Comparison of ENCODE assay signal across 9 mouse cellular contexts in the genomic region with DNA sequence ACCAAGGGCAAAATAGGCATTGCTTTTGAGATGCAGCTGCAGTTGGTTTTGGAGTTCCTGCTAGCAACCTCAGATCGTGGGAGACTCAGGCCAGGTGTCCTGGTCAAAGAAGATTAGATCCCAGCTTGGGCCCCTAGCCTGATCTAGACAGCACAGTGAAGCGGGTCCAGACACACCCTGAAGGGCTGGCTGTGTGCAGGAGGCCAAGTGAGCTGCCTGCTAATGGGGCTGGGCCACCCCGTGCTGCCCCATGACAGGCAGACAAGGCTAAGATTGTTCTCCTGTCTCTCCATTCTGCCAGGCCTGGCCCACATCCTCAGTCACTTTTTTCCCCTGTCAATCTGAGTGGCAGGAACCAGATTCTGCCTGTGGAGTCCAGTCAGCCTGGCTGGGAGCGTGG. TPM values are rescaled to one million over a fixed set of nuclear protein-coding genes. Genes with fewer than 3 reads are reported as not detected.
DNase-seq lines count a peak whose midpoint lies in the region; ATAC-seq and TF ChIP-seq lines count a peak whose summit lies in the region.
"Had no signal": no experiment of that assay in that cellular context is flagged by ENCODE, and none has a peak within 500 bp of the region (broad histone marks: within the 10 kb centered on the region; RNA-seq: fewer than 3 reads in every experiment).

No protein-coding gene starts in this region.

- no peak for TF ChIP-seq CTCF in brain, embryonic 14.5 days (IDR thresholded peaks at IDR 0.05; ENCODE audit: borderline replicate concordance, extremely low read depth, insufficient read depth, insufficient read length)
- no peak for TF ChIP-seq CTCF in thymus, adult 2 months (IDR thresholded peaks at IDR 0.05; ENCODE audit: borderline replicate concordance, control insufficient read depth, extremely low read depth, insufficient read depth, low read length, poor library complexity)

- no peak overlapping the region for H3K9ac ChIP-seq in heart, embryonic 11.5 days (ENCODE audit: low read depth, low read length)
- no peak overlapping the region for H3K9ac ChIP-seq in hindbrain, embryonic 15.5 days
- H3K9ac ChIP-seq in lung, embryonic 15.5 days: no peak overlapping the region

- peaks cover 19% of the 10 kb centered on the region for H3K27me3 ChIP-seq in heart, embryonic 11.5 days (ENCODE audit: control insufficient read depth, insufficient read depth, low read length)
- 0 out of 2 replicates have a peak, but pooled peaks cover 7% of the 10 kb centered on the region for H3K27me3 ChIP-seq in hindbrain, embryonic 15.5 days
- H3K27me3 ChIP-seq in lung, embryonic 15.5 days: peaks cover 13% of the 10 kb centered on the region
- H3K27me3 ChIP-seq in thymus, adult 2 months (ENCODE audit: control insufficient read depth, insufficient read depth, low read length): no peaks in the 10 kb centered on the region

- no peak for TF ChIP-seq POLR2A in brain, embryonic 14.5 days (IDR thresholded peaks at IDR 0.05; ENCODE audit: borderline replicate concordance, extremely low read depth, insufficient read depth, insufficient read length, poor library complexity, severe bottlenecking)
- no peak for TF ChIP-seq POLR2A in thymus, adult 2 months (IDR thresholded peaks at IDR 0.05; ENCODE audit: control insufficient read depth, extremely low read depth, insufficient read depth, low read length, poor library complexity)

- ATAC-seq in heart, embryonic 11.5 days (replicated peaks; ENCODE audit: insufficient number of reproducible peaks, low FRiP score, low TSS enrichment): peak; percentile 60; the same call in 1 of the 2 replicates
- peak; percentile 49; the same call in 1 of the 2 replicates for ATAC-seq in hindbrain, embryonic 15.5 days (ENCODE audit: low FRiP score, low read depth)
- ATAC-seq in lung, embryonic 15.5 days (ENCODE audit: borderline replicate concordance, extremely low read depth, low FRiP score, low TSS enrichment): 0 out of 2 replicates have a peak, but pooled peaks have one; percentile 3

- H3K4me2 ChIP-seq in heart, embryonic 11.5 days: peak overlapping the region; percentile 60
- no peak overlapping the region for H3K4me2 ChIP-seq in hindbrain, embryonic 15.5 days
- H3K4me2 ChIP-seq in lung, embryonic 15.5 days: no peak overlapping the region

- peak overlapping the region; percentile 73 for H3K27ac ChIP-seq in heart, embryonic 11.5 days (ENCODE audit: low read depth, low read length)
- no peak overlapping the region for H3K27ac ChIP-seq in hindbrain, embryonic 15.5 days (replicated peaks)
- H3K27ac ChIP-seq in lung, embryonic 15.5 days: peak overlapping the region; percentile 35; the same call in 1 of the 2 replicates
- H3K27ac ChIP-seq in thymus, adult 2 months (ENCODE audit: control insufficient read depth, insufficient read depth, low read length): no peak overlapping the region

- H3K4me1 ChIP-seq in heart, embryonic 11.5 days (ENCODE audit: control insufficient read depth, insufficient read depth, low read length): peaks cover 22% of the 10 kb centered on the region
- no peaks in the 10 kb centered on the region; the same call in 1 of the 2 replicates for H3K4me1 ChIP-seq in hindbrain, embryonic 15.5 days (replicated peaks)
- peaks cover 18% of the 10 kb centered on the region for H3K4me1 ChIP-seq in lung, embryonic 15.5 days
- H3K4me1 ChIP-seq in thymus, adult 2 months (replicated peaks; ENCODE audit: control insufficient read depth, insufficient read depth, low read length): peaks cover 27% of the 10 kb centered on the region

- H3K4me3 ChIP-seq in heart, embryonic 11.5 days (ENCODE audit: low read depth, low read length): no peak overlapping the region
- no peak overlapping the region for H3K4me3 ChIP-seq in hindbrain, embryonic 15.5 days
- no peak overlapping the region for H3K4me3 ChIP-seq in lung, embryonic 15.5 days
- no peak overlapping the region for H3K4me3 ChIP-seq in thymus, adult 2 months (ENCODE audit: control insufficient read depth, insufficient read depth, low read length)
- H3K4me3 ChIP-seq: megakaryocyte, embryonic 14.5 days had no signal

- H3K9me3 ChIP-seq in heart, embryonic 11.5 days (replicated peaks; ENCODE audit: control insufficient read depth, low read length): no peaks in the 10 kb centered on the region
- H3K9me3 ChIP-seq in hindbrain, embryonic 15.5 days: no peaks in the 10 kb centered on the region
- no peaks in the 10 kb centered on the region for H3K9me3 ChIP-seq in lung, embryonic 15.5 days

- peaks cover 29% of the 10 kb centered on the region for H3K36me3 ChIP-seq in heart, embryonic 11.5 days (ENCODE audit: control insufficient read depth, insufficient read depth, low read length)
- H3K36me3 ChIP-seq in hindbrain, embryonic 15.5 days: peaks cover 43% of the 10 kb centered on the region
- peaks cover 37% of the 10 kb centered on the region for H3K36me3 ChIP-seq in lung, embryonic 15.5 days
- peaks cover 11% of the 10 kb centered on the region for H3K36me3 ChIP-seq in thymus, adult 2 months (ENCODE audit: control insufficient read depth, insufficient read depth, low read length)

- 38% methylated on average over 4 of the region's 4 CpGs for WGBS in heart, embryonic 11.5 days (ENCODE audit: insufficient replicate concordance)
- WGBS in hindbrain, embryonic 15.5 days: 61% methylated on average over 4 of the region's 4 CpGs
- 49% methylated on average over 4 of the region's 4 CpGs for WGBS in lung, embryonic 15.5 days
- 72% methylated on average over 4 of the region's 4 CpGs for WGBS in thymus, adult 2 months

- no peak for DNase-seq in heart, adult 8-10 months (ENCODE audit: low spot score)
- DNase-seq in brain, embryonic 14.5 days (ENCODE audit: low read depth): peak; percentile 41
- DNase-seq in thymus, adult 2 months: no peak
- no peak for DNase-seq in urinary bladder, adult 18-20 months (ENCODE audit: low spot score in 2 of 2)
- DNase-seq in embryo, embryonic 9.5 days (ENCODE audit: extremely low spot score): no peak

RNA-seq across cellular contexts. Expression of a gene that starts 0.7 kb away (rescaled TPM):
- 2.7 and 3.0 TPM in 2 replicates for polyA plus RNA-seq in heart, embryonic 11.5 days (2014; fragmentation: Nextera tagmentation; extraction: Ambion mirVana)
- under 1 TPM in 3 of 4 experiments, not detected in 1; 0.53 to 0.85 (median 0.69) TPM for total RNA-seq in heart, adult 8-10 months (2022)
- polyA plus RNA-seq in brain, embryonic 14.5 days (2012; rRNA removed): 1.7 and 2.4 TPM in 2 replicates
- polyA plus RNA-seq in hindbrain, embryonic 15.5 days (2015; fragmentation: Nextera tagmentation; extraction: Ambion mirVana): 1.9 and 2.3 TPM in 2 replicates
- polyA plus RNA-seq in lung, embryonic 15.5 days (2015; fragmentation: Nextera tagmentation; extraction: Ambion mirVana): 9.5 and 10.1 TPM in 2 replicates
- polyA plus RNA-seq in thymus, adult 2 months (2012; rRNA removed): 1.2 and 2.0 TPM in 2 replicates

RNA-seq across cellular contexts. Expression of a gene that starts 8.8 kb away (rescaled TPM):
- polyA plus RNA-seq in heart, embryonic 11.5 days (2014; fragmentation: Nextera tagmentation; extraction: Ambion mirVana): not detected in 2 replicates
- not detected for total RNA-seq in heart, adult 8-10 months (2022)
- 0.08 and 0.28 TPM in 2 replicates for polyA plus RNA-seq in brain, embryonic 14.5 days (2012; rRNA removed)
- polyA plus RNA-seq in hindbrain, embryonic 15.5 days (2015; fragmentation: Nextera tagmentation; extraction: Ambion mirVana): not detected in 2 replicates
- not detected in 2 replicates for polyA plus RNA-seq in lung, embryonic 15.5 days (2015; fragmentation: Nextera tagmentation; extraction: Ambion mirVana)
- 1.2 and 2.6 TPM in 2 replicates for polyA plus RNA-seq in thymus, adult 2 months (2012; rRNA removed)

RNA-seq across cellular contexts. Expression of a gene that starts 14.8 kb away (rescaled TPM):
- polyA plus RNA-seq in heart, embryonic 11.5 days (2014; fragmentation: Nextera tagmentation; extraction: Ambion mirVana): not detected in 2 replicates
- total RNA-seq in heart, adult 8-10 months (2022): not detected
- 1.2 TPM in 1 of 2 replicates, not detected in the other for polyA plus RNA-seq in brain, embryonic 14.5 days (2012; rRNA removed)
- not detected in 2 replicates for polyA plus RNA-seq in hindbrain, embryonic 15.5 days (2015; fragmentation: Nextera tagmentation; extraction: Ambion mirVana)
- not detected in 2 replicates for polyA plus RNA-seq in lung, embryonic 15.5 days (2015; fragmentation: Nextera tagmentation; extraction: Ambion mirVana)
- 2.2 and 3.8 TPM in 2 replicates for polyA plus RNA-seq in thymus, adult 2 months (2012; rRNA removed)

RNA-seq across cellular contexts. Expression of a gene that starts 20.6 kb away (rescaled TPM):
- not detected in 2 replicates for polyA plus RNA-seq in heart, embryonic 11.5 days (2014; fragmentation: Nextera tagmentation; extraction: Ambion mirVana)
- not detected for total RNA-seq in heart, adult 8-10 months (2022)
- 0.30 and 0.63 TPM in 2 replicates for polyA plus RNA-seq in brain, embryonic 14.5 days (2012; rRNA removed)
- not detected in 2 replicates for polyA plus RNA-seq in hindbrain, embryonic 15.5 days (2015; fragmentation: Nextera tagmentation; extraction: Ambion mirVana)
- polyA plus RNA-seq in lung, embryonic 15.5 days (2015; fragmentation: Nextera tagmentation; extraction: Ambion mirVana): 0.53 TPM in 1 of 2 replicates, not detected in the other
- polyA plus RNA-seq in thymus, adult 2 months (2012; rRNA removed): 1.5 and 2.7 TPM in 2 replicates

RNA-seq across cellular contexts. Expression of a gene that starts 27.6 kb away (rescaled TPM):
- polyA plus RNA-seq in heart, embryonic 11.5 days (2014; fragmentation: Nextera tagmentation; extraction: Ambion mirVana): 35.2 and 37.8 TPM in 2 replicates
- total RNA-seq in heart, adult 8-10 months (2022): 10 to 100 TPM; 42.6 to 57.6 (median 56.5) TPM
- polyA plus RNA-seq in brain, embryonic 14.5 days (2012; rRNA removed): 108 and 120 TPM in 2 replicates
- 62.5 and 64.0 TPM in 2 replicates for polyA plus RNA-seq in hindbrain, embryonic 15.5 days (2015; fragmentation: Nextera tagmentation; extraction: Ambion mirVana)
- 49.4 and 53.1 TPM in 2 replicates for polyA plus RNA-seq in lung, embryonic 15.5 days (2015; fragmentation: Nextera tagmentation; extraction: Ambion mirVana)
- 151 and 159 TPM in 2 replicates for polyA plus RNA-seq in thymus, adult 2 months (2012; rRNA removed)

Comparison
In these comparisons a context has a peak if more than half of its experiments do, and no peak if none do; other contexts are left out.
1. ATAC-seq: peak in every context shown above with its lines; median percentile 60 in heart, embryonic 11.5 days; 49 in hindbrain, embryonic 15.5 days; 3 in lung, embryonic 15.5 days.
2. H3K27ac ChIP-seq: peak in heart, embryonic 11.5 days (single experiment) and lung, embryonic 15.5 days (single experiment); none in hindbrain, embryonic 15.5 days (single experiment) and thymus, adult 2 months (single experiment).